Mouse (Mus musculus) stomach, postnatal 0 days (tissue): ENCODE measurements at regions not wholly inside any gene's neighbourhood (a gene's known extent, or its start where the extent isn't known, plus 50 kb on each side); places are given as distances from the start of the nearest gene placed in this dataset.

Experiments
- CTCF ChIP-seq: IDR thresholded peaks from 2 replicates; pipeline ENCODE4 v1.5.1; 2016; ENCODE audit warnings: antibody characterized with exemption, low read depth, mild to moderate bottlenecking, moderate library complexity
- EP300 ChIP-seq: optimal IDR thresholded peaks from 2 replicates; pipeline ENCODE3; 2016; ENCODE audit warnings: antibody characterized with exemption

DNA sequence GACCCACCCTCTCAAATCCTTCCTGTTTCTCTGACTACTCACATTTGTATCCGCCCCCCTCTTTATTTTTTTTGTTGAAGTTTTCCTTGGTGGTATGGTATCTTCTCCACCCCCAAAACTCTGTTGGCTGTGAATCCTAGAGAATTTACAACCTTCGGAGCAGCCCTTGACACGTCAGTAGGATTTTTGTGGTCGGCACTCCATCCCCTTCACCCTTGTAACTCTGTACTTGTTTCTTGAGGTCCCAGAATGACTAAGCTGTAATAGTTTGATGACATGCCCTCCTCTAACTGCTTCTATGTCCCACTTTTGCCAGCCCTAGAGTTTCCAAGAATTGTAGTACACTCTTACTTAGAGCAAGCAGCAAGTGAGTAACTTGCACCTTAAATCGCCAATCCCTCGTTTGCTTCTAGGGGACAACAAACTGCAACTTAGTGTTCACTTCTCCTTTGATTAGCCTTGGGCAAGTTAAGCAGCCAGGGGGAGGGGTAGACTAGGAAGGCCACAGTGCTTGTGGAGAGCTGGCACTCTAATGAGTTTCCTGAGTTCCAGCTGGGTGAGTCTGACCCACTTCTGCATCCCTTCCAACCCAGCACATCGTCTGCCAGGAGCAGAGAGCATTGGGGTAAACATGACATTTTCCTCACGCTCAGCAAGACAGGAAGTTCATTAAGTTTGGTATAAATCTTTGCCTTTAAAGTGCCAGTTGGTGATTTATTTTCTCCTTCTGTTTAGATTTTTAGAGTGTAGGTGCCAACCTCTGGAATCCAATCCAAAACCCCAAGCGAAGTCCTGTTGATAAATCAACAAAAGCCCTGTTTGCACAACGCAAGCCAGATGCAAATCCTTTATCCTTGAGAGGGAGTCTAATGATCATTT is 118.7 kb downstream of the Foxa2 start:
- TF ChIP-seq EP300 (no peak), CTCF (no peak)
